Mouse (Mus musculus): ENCODE measurements around the gene Evc.

GRCm38 (mm10) chr5:37331133-37331505 is 5.6 kb downstream of the Evc start:
- TF ChIP-seq POLR2A (IDR thresholded peaks at IDR 0.05; ENCODE audit: low read depth, low read length), result no peak
- TF ChIP-seq CTCF (conservative IDR thresholded peaks at IDR 0.05; ENCODE audit: insufficient read depth, insufficient read length, low read depth, low read length), result no peak
